Mouse (Mus musculus): ENCODE measurements around the gene Tcf3. TPM values are rescaled to one million over a fixed set of nuclear protein-coding genes. Genes with fewer than 3 reads are reported as not detected.

Gene Tcf3
- total RNA-seq, 1 experiment from 2014 or later, result 86.5 TPM

DNA sequence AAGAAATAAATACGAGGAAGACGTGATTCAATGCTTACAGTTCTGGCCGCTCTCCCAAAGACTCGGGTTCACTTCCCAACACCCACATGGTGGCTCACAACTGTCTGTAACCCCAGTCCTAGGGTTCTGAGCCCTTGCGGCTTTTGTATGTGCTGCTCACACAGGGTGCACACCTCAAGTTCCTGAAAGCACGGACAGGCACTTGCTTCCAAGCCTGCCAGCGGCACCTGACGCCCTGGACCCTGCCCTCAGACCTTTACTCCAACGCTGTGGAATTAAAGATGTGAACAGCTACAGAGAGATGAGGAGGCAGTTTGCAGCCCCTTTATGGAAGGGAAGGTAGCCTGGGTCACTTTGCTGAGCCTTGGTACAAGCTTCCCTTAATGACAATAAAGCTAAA lies 42.8 kb downstream of the Tcf3 start:
- ATAC-seq (ENCODE audit: extremely low read depth, insufficient number of reproducible peaks, low FRiP score, poor library complexity, severe bottlenecking), result no peak

GRCm38 (mm10) chr10:80389185-80389708 lies 44.2 kb downstream of the Tcf3 start:
- no peak for ATAC-seq (ENCODE audit: extremely low read depth, insufficient number of reproducible peaks, low FRiP score, poor library complexity, severe bottlenecking)

GRCm38 (mm10) chr10:80388731-80389130 lies 44.7 kb downstream of the Tcf3 start:
- ATAC-seq (ENCODE audit: extremely low read depth, insufficient number of reproducible peaks, low FRiP score, poor library complexity, severe bottlenecking), result no peak

DNA sequence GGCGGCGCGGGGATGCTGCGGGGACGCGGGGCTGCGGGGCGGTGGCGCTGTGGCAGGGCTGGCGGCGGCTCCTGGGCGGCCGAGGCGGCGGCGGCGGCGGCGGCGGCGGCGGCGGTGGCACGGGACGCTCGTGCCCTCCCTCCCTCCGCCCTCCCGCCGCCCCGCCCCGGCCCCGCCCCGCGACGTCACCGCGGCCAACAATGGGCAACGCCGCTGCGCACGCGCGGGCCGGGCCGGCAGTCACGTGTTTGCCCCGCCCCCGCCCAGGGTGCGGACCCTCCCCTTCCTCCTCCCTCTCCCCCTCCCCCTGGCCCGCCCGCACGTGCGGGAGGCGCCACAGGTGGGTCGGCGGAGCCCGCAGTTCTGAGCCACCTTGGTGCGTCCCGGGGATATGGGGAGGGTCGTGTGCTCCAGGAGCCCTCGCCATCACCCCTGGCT lies 45.9 kb downstream of the Tcf3 start, which contains the start of gene Mex3d:
Gene Mex3d, minus strand, starts transcription at position 138 of the 438 bp plus-strand sequence.
- peak; percentile 27 for ATAC-seq (ENCODE audit: extremely low read depth, insufficient number of reproducible peaks, low FRiP score, poor library complexity, severe bottlenecking)

DNA sequence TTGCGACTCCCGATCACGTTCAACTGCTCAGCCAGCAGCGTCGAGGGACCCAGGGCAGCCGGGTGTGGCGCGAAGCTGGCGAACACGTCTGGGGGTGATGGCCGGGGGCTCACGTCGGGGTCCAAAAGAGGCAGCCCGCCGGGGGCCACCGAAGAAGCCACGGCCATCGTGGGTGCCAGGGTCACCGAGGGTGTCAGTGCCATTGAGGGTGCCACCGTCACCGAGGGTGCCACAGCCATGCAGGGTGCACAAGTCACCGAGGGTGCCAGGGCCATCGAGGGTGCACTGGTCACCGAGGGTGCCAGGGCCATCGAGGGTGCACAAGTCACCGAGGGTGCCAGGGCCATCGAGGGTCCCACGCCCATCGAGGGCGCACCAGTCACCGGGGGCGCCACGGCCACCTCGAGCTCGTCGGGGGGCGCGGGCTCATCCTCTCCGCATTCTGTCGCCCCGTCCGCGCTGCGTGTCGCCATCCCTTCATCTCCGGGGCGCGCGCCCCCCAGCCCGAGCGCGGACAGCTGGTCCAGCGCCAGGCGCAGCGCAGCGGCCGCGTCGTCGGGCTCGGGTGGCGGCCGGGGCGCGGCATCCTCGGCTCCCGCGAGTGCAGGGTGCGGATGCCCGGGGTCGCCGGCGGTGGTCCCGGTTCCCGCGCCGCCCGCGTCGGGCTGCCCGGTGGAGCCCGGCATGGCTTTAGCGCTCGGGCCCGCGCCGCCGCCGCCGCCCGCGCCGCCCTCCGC lies 46.5 kb downstream of the Tcf3 start:
- no peak for ATAC-seq (ENCODE audit: extremely low read depth, insufficient number of reproducible peaks, low FRiP score, poor library complexity, severe bottlenecking)

- ATAC-seq (ENCODE audit: extremely low read depth, insufficient number of reproducible peaks, low FRiP score, poor library complexity, severe bottlenecking), result no peak
Observed at GRCm38 (mm10) chr10:80385811-80386734, 47.4 kb downstream of the Tcf3 start.

DNA sequence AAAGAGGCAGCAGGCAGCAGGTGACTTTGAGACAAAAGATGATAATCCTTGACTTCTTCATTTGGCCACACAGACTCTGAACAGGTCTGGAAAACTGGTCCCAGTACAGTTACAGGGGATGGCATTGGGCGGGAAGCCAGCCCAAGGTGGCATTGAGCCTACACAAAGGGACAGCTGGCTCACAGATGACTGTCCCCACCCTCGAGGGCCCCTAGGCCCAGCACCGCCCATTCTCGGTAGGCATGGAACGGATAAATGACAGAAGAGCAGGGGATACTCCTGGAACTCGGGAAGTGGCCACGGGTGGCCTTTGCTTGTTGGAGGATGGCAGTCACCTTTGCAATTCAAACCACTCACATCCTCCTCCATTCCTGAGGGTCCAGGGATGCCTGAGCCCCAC lies 48.1 kb downstream of the Tcf3 start:
- ATAC-seq (ENCODE audit: extremely low read depth, insufficient number of reproducible peaks, low FRiP score, poor library complexity, severe bottlenecking), result no peak

- no peak for ATAC-seq (ENCODE audit: extremely low read depth, insufficient number of reproducible peaks, low FRiP score, poor library complexity, severe bottlenecking)
Observed at GRCm38 (mm10) chr10:80384709-80385108, 48.7 kb downstream of the Tcf3 start.

- ATAC-seq (ENCODE audit: extremely low read depth, insufficient number of reproducible peaks, low FRiP score, poor library complexity, severe bottlenecking), result no peak
Observed at GRCm38 (mm10) chr10:80384115-80384639, 49.3 kb downstream of the Tcf3 start.

DNA sequence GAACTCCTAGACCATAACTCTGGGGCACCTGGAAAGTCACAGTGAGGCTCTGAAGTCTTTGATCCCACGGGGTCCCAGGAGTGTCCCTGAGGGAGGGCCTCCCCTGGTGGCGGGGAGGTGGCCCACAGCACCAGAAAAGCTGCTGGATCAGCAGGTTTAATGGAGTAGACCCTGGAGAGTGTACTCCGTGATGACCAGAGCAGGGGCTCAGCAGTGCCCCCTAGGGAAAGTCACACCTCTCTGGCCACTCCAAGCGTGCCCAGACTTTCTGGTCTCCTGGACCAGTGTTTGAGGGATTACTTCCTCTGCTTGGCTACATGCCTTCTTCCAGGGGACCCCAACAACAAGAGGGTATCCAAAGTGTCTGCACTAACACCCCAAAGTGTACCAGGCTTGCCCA lies 50.0 kb downstream of the Tcf3 start:
- ATAC-seq (ENCODE audit: extremely low read depth, insufficient number of reproducible peaks, low FRiP score, poor library complexity, severe bottlenecking), result no peak

GRCm38 (mm10) chr10:80382641-80383365 lies 50.6 kb downstream of the Tcf3 start:
- ATAC-seq (ENCODE audit: extremely low read depth, insufficient number of reproducible peaks, low FRiP score, poor library complexity, severe bottlenecking), result no peak

- ATAC-seq (ENCODE audit: extremely low read depth, insufficient number of reproducible peaks, low FRiP score, poor library complexity, severe bottlenecking), result no peak
Observed at GRCm38 (mm10) chr10:80377716-80378115, 55.7 kb downstream of the Tcf3 start.

DNA sequence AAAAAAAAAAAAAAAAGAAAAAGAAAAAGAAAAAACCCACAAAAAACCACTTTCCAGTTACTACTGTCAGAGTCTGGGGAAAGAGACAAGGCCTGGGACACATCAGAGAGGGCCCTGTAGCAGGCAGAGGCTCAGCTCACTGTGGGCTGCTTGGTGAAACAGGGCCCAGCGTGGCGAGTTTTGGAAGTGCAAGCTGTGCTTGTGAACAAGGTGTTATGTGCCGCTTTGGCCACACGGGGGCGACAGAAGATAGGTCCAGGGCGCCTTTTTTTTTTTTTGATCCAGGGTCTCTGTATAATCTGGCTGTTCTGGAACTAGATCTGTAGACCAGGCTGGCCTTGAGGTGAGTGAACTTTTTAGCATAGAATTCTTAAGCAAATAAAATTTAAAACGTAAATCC lies 57.3 kb downstream of the Tcf3 start:
- ATAC-seq (ENCODE audit: extremely low read depth, insufficient number of reproducible peaks, low FRiP score, poor library complexity, severe bottlenecking), result peak; percentile 81

DNA sequence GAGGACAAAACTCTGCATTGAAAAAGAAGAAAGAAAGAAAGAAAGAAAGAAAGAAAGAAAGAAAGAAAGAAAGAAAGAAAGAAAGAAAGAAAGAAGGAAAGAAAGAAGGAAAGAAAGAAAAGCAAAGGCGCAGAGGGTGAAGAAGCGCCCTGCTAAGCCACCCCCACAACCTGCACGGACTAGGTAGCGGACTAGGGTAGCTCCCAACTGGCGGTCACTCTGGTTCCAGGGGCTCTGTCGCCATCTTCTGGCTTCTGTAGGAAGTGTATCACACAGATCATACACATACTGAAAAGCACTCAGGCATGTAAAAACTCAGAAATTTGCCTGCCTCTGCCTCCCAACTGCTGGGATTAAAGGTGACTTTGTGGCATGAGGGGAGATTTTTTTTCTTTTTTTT lies 59.4 kb downstream of the Tcf3 start:
- ATAC-seq (ENCODE audit: extremely low read depth, insufficient number of reproducible peaks, low FRiP score, poor library complexity, severe bottlenecking), result no peak

- no peak for ATAC-seq (ENCODE audit: extremely low read depth, insufficient number of reproducible peaks, low FRiP score, poor library complexity, severe bottlenecking)
Observed at GRCm38 (mm10) chr10:80372706-80373105, 60.7 kb downstream of the Tcf3 start.

- no peak for ATAC-seq (ENCODE audit: extremely low read depth, insufficient number of reproducible peaks, low FRiP score, poor library complexity, severe bottlenecking)
Observed at GRCm38 (mm10) chr10:80371983-80372382, 61.5 kb downstream of the Tcf3 start.

DNA sequence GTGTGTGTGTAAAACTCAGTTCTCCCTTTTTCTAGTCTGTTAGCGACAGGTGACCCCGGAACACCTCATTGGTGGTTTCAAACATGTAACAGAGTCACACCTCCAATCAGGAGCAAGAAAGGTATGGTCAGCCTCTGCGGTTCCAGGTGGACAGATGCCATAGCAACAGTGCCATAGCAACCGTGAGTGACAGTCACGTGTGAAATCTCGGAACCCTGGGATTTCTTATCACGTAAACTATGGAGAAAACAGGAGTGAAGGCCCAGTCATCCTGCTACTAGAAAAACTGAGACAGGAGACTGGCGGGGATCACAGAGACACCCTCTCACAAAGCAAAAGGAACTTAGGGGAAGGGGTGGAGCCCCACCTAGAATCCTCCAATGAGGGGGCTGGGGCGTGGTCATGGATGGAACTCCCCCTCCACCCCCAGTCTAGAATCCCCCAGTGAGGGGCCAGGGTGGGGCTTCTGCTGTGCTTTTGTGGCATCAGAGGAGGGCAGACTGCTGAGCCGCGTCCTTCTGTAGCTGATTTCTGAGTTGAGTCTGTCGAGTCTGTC lies 62.0 kb downstream of the Tcf3 start:
- ATAC-seq (ENCODE audit: extremely low read depth, insufficient number of reproducible peaks, low FRiP score, poor library complexity, severe bottlenecking), result peak; percentile 57

DNA sequence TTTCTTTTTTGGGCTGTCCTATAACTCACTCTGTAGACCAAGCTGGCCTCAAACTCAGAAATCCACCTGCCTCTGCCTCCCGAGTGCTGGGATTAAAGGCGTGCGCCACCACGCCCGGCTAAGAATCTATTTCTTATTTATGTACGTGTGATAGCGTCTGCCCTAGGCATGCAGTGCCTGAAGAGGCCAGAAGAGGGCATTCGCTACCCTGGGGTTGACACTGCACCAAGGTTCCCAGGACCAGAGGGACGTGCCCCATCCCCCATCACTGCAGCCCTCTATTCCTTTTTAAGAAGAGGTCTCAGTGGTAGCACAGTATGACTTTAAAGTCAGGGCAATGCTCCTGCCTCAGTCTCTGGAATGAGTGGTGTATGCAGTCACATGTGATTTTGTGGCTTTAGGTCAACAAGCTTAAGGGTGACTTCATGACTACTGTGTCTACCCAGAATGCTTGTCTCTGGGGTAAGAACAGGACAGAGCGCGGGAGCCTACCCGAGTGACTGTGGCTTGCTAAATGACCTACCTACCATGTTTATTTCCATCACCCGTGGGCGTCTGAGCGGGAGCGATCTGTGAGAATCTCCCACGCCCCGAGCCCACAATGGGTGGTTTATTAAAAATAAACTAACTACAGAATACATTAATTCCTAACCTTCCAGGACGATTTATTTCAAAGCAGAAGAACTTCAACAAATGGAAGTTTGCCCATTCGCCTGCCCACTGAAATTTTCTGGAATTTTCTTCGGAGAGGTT lies 63.3 kb downstream of the Tcf3 start:
- no peak for ATAC-seq (ENCODE audit: extremely low read depth, insufficient number of reproducible peaks, low FRiP score, poor library complexity, severe bottlenecking)
